Mouse (Mus musculus): ENCODE measurements around the gene Olfr1023.

The Olfr1023 gene

GRCm38 (mm10) chr2:85885340-85885739 lies at the start of gene Olfr1023:
Gene Olfr1023, plus strand, starts transcription at chr2:85885640.
- DNase-seq (ENCODE audit: low read depth, low spot score): no peak
- H3K27me3 ChIP-seq (ENCODE audit: control insufficient read depth, insufficient read depth, low read length, poor library complexity, severe bottlenecking): no peaks in the 10 kb centered on the region
- no peaks in the 10 kb centered on the region for H3K36me3 ChIP-seq (ENCODE audit: control insufficient read depth, insufficient read depth, low read length, poor library complexity, severe bottlenecking)

GRCm38 (mm10) chr2:85845383-85845782 lies 40.1 kb upstream of the Olfr1023 start, which contains the start of gene Olfr1019:
Gene Olfr1019, minus strand, starts transcription at chr2:85845483.
- Histone ChIP-seq H3K27me3 (ENCODE audit: control insufficient read depth, insufficient read depth, low read length, poor library complexity, severe bottlenecking) (no peaks in the 10 kb centered on the region), H3K36me3 (ENCODE audit: control insufficient read depth, insufficient read depth, low read length, poor library complexity, severe bottlenecking) (no peaks in the 10 kb centered on the region)
- no peak for DNase-seq (ENCODE audit: low read depth, low spot score)

- no peaks in the 10 kb centered on the region for H3K36me3 ChIP-seq (ENCODE audit: control insufficient read depth, insufficient read depth, low read length, poor library complexity, severe bottlenecking)
- DNase-seq (ENCODE audit: low read depth, low spot score): no peak
- H3K27me3 ChIP-seq (ENCODE audit: control insufficient read depth, insufficient read depth, low read length, poor library complexity, severe bottlenecking): no peaks in the 10 kb centered on the region
Measured at GRCm38 (mm10) chr2:85846730-85847129, 38.7 kb upstream of the Olfr1023 start, which contains the start of gene Olfr1020. Gene Olfr1020, plus strand, starts transcription at chr2:85847030.

GRCm38 (mm10) chr2:85868294-85868693 lies 17.1 kb upstream of the Olfr1023 start, which contains the start of gene Olfr1022:
Gene Olfr1022, plus strand, starts transcription at chr2:85868594.
- no peaks in the 10 kb centered on the region for H3K36me3 ChIP-seq (ENCODE audit: control insufficient read depth, insufficient read depth, low read length, poor library complexity, severe bottlenecking)
- H3K27me3 ChIP-seq (ENCODE audit: control insufficient read depth, insufficient read depth, low read length, poor library complexity, severe bottlenecking): no peaks in the 10 kb centered on the region
- no peak for DNase-seq (ENCODE audit: low read depth, low spot score)

- DNase-seq (ENCODE audit: low read depth, low spot score): no peak
- Histone ChIP-seq H3K27me3 (ENCODE audit: control insufficient read depth, insufficient read depth, low read length, poor library complexity, severe bottlenecking) (no peaks in the 10 kb centered on the region), H3K36me3 (ENCODE audit: control insufficient read depth, insufficient read depth, low read length, poor library complexity, severe bottlenecking) (no peaks in the 10 kb centered on the region)
Measured at GRCm38 (mm10) chr2:85904952-85905351, 19.5 kb downstream of the Olfr1023 start, which contains the start of gene Olfr1024. Gene Olfr1024, minus strand, starts transcription at chr2:85905052.

- DNase-seq (ENCODE audit: low read depth, low spot score): no peak
- no peaks in the 10 kb centered on the region for H3K27me3 ChIP-seq (ENCODE audit: control insufficient read depth, insufficient read depth, low read length, poor library complexity, severe bottlenecking)
- no peaks in the 10 kb centered on the region for H3K36me3 ChIP-seq (ENCODE audit: control insufficient read depth, insufficient read depth, low read length, poor library complexity, severe bottlenecking)
Measured at GRCm38 (mm10) chr2:85913197-85913596, 27.8 kb downstream of the Olfr1023 start.

GRCm38 (mm10) chr2:85914893-85915292 lies 29.5 kb downstream of the Olfr1023 start, which contains the start of gene Olfr1025-ps1:
Gene Olfr1025-ps1, plus strand, starts transcription at chr2:85915193.
- DNase-seq (ENCODE audit: low read depth, low spot score): no peak
- Histone ChIP-seq H3K27me3 (ENCODE audit: control insufficient read depth, insufficient read depth, low read length, poor library complexity, severe bottlenecking) (no peaks in the 10 kb centered on the region), H3K36me3 (ENCODE audit: control insufficient read depth, insufficient read depth, low read length, poor library complexity, severe bottlenecking) (no peaks in the 10 kb centered on the region)

- DNase-seq (ENCODE audit: low read depth, low spot score): no peak
- Histone ChIP-seq H3K36me3 (ENCODE audit: control insufficient read depth, insufficient read depth, low read length, poor library complexity, severe bottlenecking) (no peaks in the 10 kb centered on the region), H3K27me3 (ENCODE audit: control insufficient read depth, insufficient read depth, low read length, poor library complexity, severe bottlenecking) (no peaks in the 10 kb centered on the region)
Measured at GRCm38 (mm10) chr2:85921258-85921657, 35.8 kb downstream of the Olfr1023 start, which contains the start of gene Olfr1026. Gene Olfr1026, plus strand, starts transcription at chr2:85921558.
